Mouse (Mus musculus): ENCODE results near the gene Vmn2r4.
"Not testable (repeated sequence)": the region's sequence is repeated elsewhere in the genome, so short reads cannot be mapped to it uniquely, and the experiment has no call there.

GRCm38 (mm10) chr3:64417477-64417876, 2.3 kb upstream of the Vmn2r4 start:
- TF ChIP-seq POLR2A (IDR thresholded peaks at IDR 0.05; ENCODE audit: low read depth, low read length); CTCF (IDR thresholded peaks at IDR 0.05; ENCODE audit: extremely low read depth, insufficient read length, insufficient replicate concordance, low read depth, low read length): not testable (repeated sequence)
